Mouse (Mus musculus) heart, postnatal 0 days (tissue): Measurements from ENCODE around the gene Pde4a. TPM values are rescaled to one million over a fixed set of nuclear protein-coding genes. Genes with fewer than 3 reads are reported as not detected.

Experiments used
- ATAC-seq: fragments of 200-750 bp; cut with Nextera tagmentation; 2 replicates; pipeline ENCODE4 v1.8.0; 2017; ENCODE audit warnings: low read depth, moderate number of reproducible peaks, moderate library complexity; ENCODE audit not compliant: insufficient read depth
- DNase-seq: peaks from one replicate; pipeline ENCODE4 v3.0.0-alpha.2; 2016; ENCODE audit warnings: low spot score
- H3K27ac ChIP-seq: fragments of 300-500 bp; sonication (generic); 2 replicates; pipeline ENCODE4 v1.5.1; 2014; ENCODE audit warnings: low read depth, mild to moderate bottlenecking
- H3K27me3 ChIP-seq: fragments of 300-500 bp; sonication (generic); 2 replicates; pipeline ENCODE4 v1.6.1; 2014; ENCODE audit warnings: low read length, mixed read lengths; ENCODE audit not compliant: control insufficient read depth, insufficient read depth
- H3K36me3 ChIP-seq: fragments of 300-500 bp; sonication (generic); replicated peaks from 2 replicates; pipeline ENCODE4 v1.6.1; 2014; ENCODE audit warnings: low read length, mixed read lengths; ENCODE audit not compliant: control insufficient read depth, insufficient read depth
- H3K4me1 ChIP-seq: fragments of 300-500 bp; sonication (generic); 2 replicates; pipeline ENCODE4 v1.6.1; 2014; ENCODE audit warnings: antibody characterized with exemption; ENCODE audit not compliant: control insufficient read depth, insufficient read depth
- H3K4me2 ChIP-seq: fragments of 300-500 bp; sonication (generic); 2 replicates; pipeline ENCODE4 v1.6.1; 2014; ENCODE audit warnings: low read depth, mild to moderate bottlenecking, low read length, moderate library complexity
- H3K4me3 ChIP-seq: fragments of 300-500 bp; sonication (generic); 2 replicates; pipeline ENCODE4 v1.5.1; 2014; ENCODE audit warnings: low read depth, low read length
- H3K9ac ChIP-seq: fragments of 300-500 bp; sonication (generic); replicated peaks from 2 replicates; pipeline ENCODE4 v1.6.1; 2014; ENCODE audit warnings: low read depth, low read length, mixed read lengths
- H3K9me3 ChIP-seq: fragments of 300-500 bp; sonication (generic); replicated peaks from 2 replicates; pipeline ENCODE4 v1.6.1; 2016; ENCODE audit warnings: low read length; ENCODE audit not compliant: control insufficient read depth
- CTCF ChIP-seq: IDR thresholded peaks from 2 replicates; pipeline ENCODE4 v1.5.1; 2016; ENCODE audit warnings: antibody characterized with exemption, control low read depth, low read depth
- EP300 ChIP-seq: IDR thresholded peaks from 2 replicates; pipeline ENCODE4 v1.6.1; 2016; ENCODE audit warnings: antibody characterized with exemption, low read depth
- WGBS: fragments of 180-500 bp; shearing (Covaris S2); extraction: QIAGEN DNeasy Blood & Tissue Kit; methylation state at CpG from one replicate; pipeline ENCODE4 v1.1.7; 2014; 5-methylcytosine and 5-hydroxymethylcytosine counted together
- polyA plus RNA-seq: library from polyadenylated mRNA; unstranded; fragments of >200 nt; fragmentation: Nextera tagmentation; extraction: Ambion mirVana; gene quantifications from 2 replicates; pipeline ENCODE4 v1.2.1, GENCODE M21; 2015
- total RNA-seq: library from RNA; depleted of rRNA; stranded (reverse); fragments of >200 nt; gene quantifications from 2 replicates; pipeline ENCODE4 v1.2.3, GENCODE M21; 2014; ENCODE audit warnings: low replicate concordance

The Pde4a gene
- total and polyA plus RNA-seq, 2 experiments from 2014 or later, result 14.6 to 17.5 TPM

GRCm38 (mm10) chr9:21126259-21126627 lies 39.3 kb upstream of the Pde4a start:
- Histone ChIP-seq H3K36me3 (peaks cover 46% of the 10 kb centered on the region), H3K27ac (peak overlapping the region; percentile 88), H3K4me2 (no peak overlapping the region), H3K9me3 (no peaks in the 10 kb centered on the region), H3K4me3 (no peak overlapping the region), H3K9ac (no peak overlapping the region), H3K4me1 (peaks cover 13% of the 10 kb centered on the region; the same call in 1 of the 2 replicates), H3K27me3 (no peaks in the 10 kb centered on the region)
- WGBS, result 17% methylated on average over 2 of the region's 2 CpGs
- DNase-seq, result peak; percentile 93
- peak; percentile 83 for ATAC-seq
- TF ChIP-seq EP300 (no peak), CTCF (no peak)

GRCm38 (mm10) chr9:21131059-21131956 lies 34.2 kb upstream of the Pde4a start, which contains the start of gene Tyk2:
TSS of gene Tyk2 (minus strand) at chr9:21131243.
- ATAC-seq, result peak; percentile 91
- Histone ChIP-seq H3K27me3 (no peaks in the 10 kb centered on the region), H3K4me2 (peak within 1 kb of the TSS; percentile 74), H3K36me3 (peaks cover 16% of the 10 kb centered on the region), H3K4me3 (peak within 1 kb of the TSS; percentile 80), H3K27ac (peak within 1 kb of the TSS; percentile 66), H3K9ac (peak within 1 kb of the TSS; percentile 56), H3K4me1 (peaks cover 17% of the 10 kb centered on the region; the same call in 1 of the 2 replicates), H3K9me3 (no peaks in the 10 kb centered on the region)
- WGBS, result 6% methylated on average over 37 of the region's 37 CpGs
- peak; percentile 95 for DNase-seq
- TF ChIP-seq EP300, result no peak
- no peak for TF ChIP-seq CTCF

- Histone ChIP-seq H3K4me3 (no peak overlapping the region), H3K9me3 (no peaks in the 10 kb centered on the region), H3K27me3 (no peaks in the 10 kb centered on the region), H3K27ac (no peak overlapping the region), H3K4me2 (no peak overlapping the region), H3K4me1 (peaks cover 11% of the 10 kb centered on the region; the same call in 1 of the 2 replicates), H3K9ac (no peak overlapping the region), H3K36me3 (peaks cover 7% of the 10 kb centered on the region)
- DNase-seq, result no peak
- 72% methylated on average over 12 of the region's 12 CpGs for WGBS
- no peak for ATAC-seq
- TF ChIP-seq CTCF, result peak; percentile 25
- TF ChIP-seq EP300, result no peak
Observed at GRCm38 (mm10) chr9:21132102-21132775, 33.3 kb upstream of the Pde4a start.

- no peak for ATAC-seq
Observed at GRCm38 (mm10) chr9:21133064-21133707, 32.3 kb upstream of the Pde4a start.

More at GRCm38 (mm10) chr9:21133064-21133707, 32.3 kb upstream of the Pde4a start:
- Histone ChIP-seq H3K9ac (no peak overlapping the region), H3K27ac (no peak overlapping the region), H3K36me3 (peaks cover 9% of the 10 kb centered on the region), H3K4me2 (no peak overlapping the region), H3K4me3 (no peak overlapping the region), H3K9me3 (no peaks in the 10 kb centered on the region), H3K27me3 (no peaks in the 10 kb centered on the region), H3K4me1 (peaks cover 11% of the 10 kb centered on the region; the same call in 1 of the 2 replicates)
- no peak for DNase-seq
- 66% methylated on average over 9 of the region's 9 CpGs for WGBS
- no peak for TF ChIP-seq EP300
- 0 out of 2 replicates have a peak, but pooled peaks have one; percentile 9 for TF ChIP-seq CTCF
